Mouse (Mus musculus) layer of hippocampus, postnatal 36 days (tissue): ENCODE results near the gene Fbn1. TPM values are rescaled to one million over a fixed set of nuclear protein-coding genes. Genes with fewer than 3 reads are reported as not detected.
"Not testable (repeated sequence)": the region's sequence is repeated elsewhere in the genome, so short reads cannot be mapped to it uniquely, and the experiment has no call there.

Experiments used
- DNase-seq, 2 experiments: peaks; one replicate each; pipeline ENCODE4 v3.0.0; 2022
- total RNA-seq, 2 experiments: library from RNA; stranded (reverse); gene quantifications; 2 replicates each; pipeline ENCODE4 v1.2.3; 2021

The Fbn1 gene
- total RNA-seq, 2 experiments from 2014 or later, result 7.6 to 10.4 TPM

- DNase-seq, result no peak
Measured at GRCm38 (mm10) chr2:125290197-125290965, 217.4 kb downstream of the Fbn1 start.

GRCm38 (mm10) chr2:125285777-125286176 lies 222.0 kb downstream of the Fbn1 start:
- no peak for DNase-seq

GRCm38 (mm10) chr2:125282334-125283206 lies 225.2 kb downstream of the Fbn1 start:
- no peak for DNase-seq

- DNase-seq, result not testable (repeated sequence)
Measured at GRCm38 (mm10) chr2:125279995-125280394, 227.8 kb downstream of the Fbn1 start.

GRCm38 (mm10) chr2:125278474-125278873 lies 229.3 kb downstream of the Fbn1 start:
- DNase-seq, result no peak

- no peak for DNase-seq
Measured at GRCm38 (mm10) chr2:125276692-125277091, 231.1 kb downstream of the Fbn1 start.

- DNase-seq, result no peak
Measured at GRCm38 (mm10) chr2:125275617-125276016, 232.2 kb downstream of the Fbn1 start.

- no peak for DNase-seq
Measured at GRCm38 (mm10) chr2:125268876-125269275, 238.9 kb downstream of the Fbn1 start.

GRCm38 (mm10) chr2:125263753-125264152 lies 244.0 kb downstream of the Fbn1 start:
- no peak for DNase-seq

- no peak for DNase-seq
Measured at GRCm38 (mm10) chr2:125263056-125263455, 244.7 kb downstream of the Fbn1 start.

GRCm38 (mm10) chr2:125260326-125260725 lies 247.5 kb downstream of the Fbn1 start:
- no peak for DNase-seq

GRCm38 (mm10) chr2:125259230-125260120 lies 248.3 kb downstream of the Fbn1 start:
- no peak for DNase-seq

- DNase-seq, result no peak
Measured at GRCm38 (mm10) chr2:125255886-125256285, 251.9 kb downstream of the Fbn1 start.

GRCm38 (mm10) chr2:125254630-125255029 lies 253.2 kb downstream of the Fbn1 start:
- no peak for DNase-seq

- no peak for DNase-seq
Measured at GRCm38 (mm10) chr2:125253699-125254098, 254.1 kb downstream of the Fbn1 start.

- DNase-seq, result no peak
Measured at GRCm38 (mm10) chr2:125252275-125252674, 255.5 kb downstream of the Fbn1 start.

- DNase-seq, result no peak
Measured at GRCm38 (mm10) chr2:125251781-125252180, 256.0 kb downstream of the Fbn1 start.

Other genes starting within 250 kb of the Fbn1 start
- gene Gm9913, start 2.9 kb downstream of the Fbn1 start, total RNA-seq, result under 1 TPM; 0.27 to 0.56 TPM
- 1 to 10 TPM; 3.5 to 4.1 TPM for gene Cep152, start 117.1 kb upstream of the Fbn1 start, total RNA-seq
- gene Eid1, start 165.1 kb upstream of the Fbn1 start, total RNA-seq, result 100 to 1,000 TPM; 264 to 282 TPM
- 1 to 10 TPM; 4.9 to 5.3 TPM for gene Shc4, start 216.2 kb upstream of the Fbn1 start, total RNA-seq